Mouse (Mus musculus): ENCODE data around the gene Mei4.

Mei4 gene

DNA sequence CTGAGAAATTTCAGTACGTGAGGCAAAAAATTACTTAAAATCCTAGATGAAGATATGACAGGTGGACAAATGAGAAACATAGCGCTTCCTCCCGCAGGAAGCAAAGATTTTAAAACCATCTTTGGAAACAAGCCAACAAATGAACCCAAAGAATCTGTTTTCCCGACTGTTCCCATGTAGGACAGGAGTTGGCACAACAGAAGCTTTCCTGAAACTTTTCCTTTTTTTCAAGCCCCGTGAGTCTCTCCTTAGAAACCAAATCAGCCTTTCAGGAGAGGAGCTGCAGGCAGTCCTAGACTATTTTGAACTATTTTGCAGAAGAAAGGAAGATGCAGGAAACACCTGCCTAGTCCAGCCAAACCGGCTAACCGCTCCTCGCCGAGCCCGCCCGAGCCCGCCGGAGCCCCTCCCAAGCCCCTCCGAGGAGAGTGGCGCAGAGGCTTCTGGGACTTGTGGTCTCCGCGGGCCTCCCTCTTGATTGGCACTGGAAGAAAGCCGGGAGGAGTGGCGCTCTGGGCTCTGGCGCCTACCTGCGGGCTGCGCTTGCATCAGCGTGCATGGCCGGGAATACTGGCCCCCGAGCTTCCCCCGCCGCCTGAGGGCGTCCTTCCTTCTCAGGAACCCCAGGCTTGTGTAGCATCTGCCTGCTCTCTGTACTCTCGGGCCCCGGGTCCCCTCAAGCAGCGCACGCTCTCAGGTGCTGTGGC is at the start of gene Mei4:
Mei4 (plus strand) TSS at position 490 of the 707 bp plus-strand sequence.
- DNase-seq (ENCODE audit: inconsistent ontology term), result peak; percentile 87

DNA sequence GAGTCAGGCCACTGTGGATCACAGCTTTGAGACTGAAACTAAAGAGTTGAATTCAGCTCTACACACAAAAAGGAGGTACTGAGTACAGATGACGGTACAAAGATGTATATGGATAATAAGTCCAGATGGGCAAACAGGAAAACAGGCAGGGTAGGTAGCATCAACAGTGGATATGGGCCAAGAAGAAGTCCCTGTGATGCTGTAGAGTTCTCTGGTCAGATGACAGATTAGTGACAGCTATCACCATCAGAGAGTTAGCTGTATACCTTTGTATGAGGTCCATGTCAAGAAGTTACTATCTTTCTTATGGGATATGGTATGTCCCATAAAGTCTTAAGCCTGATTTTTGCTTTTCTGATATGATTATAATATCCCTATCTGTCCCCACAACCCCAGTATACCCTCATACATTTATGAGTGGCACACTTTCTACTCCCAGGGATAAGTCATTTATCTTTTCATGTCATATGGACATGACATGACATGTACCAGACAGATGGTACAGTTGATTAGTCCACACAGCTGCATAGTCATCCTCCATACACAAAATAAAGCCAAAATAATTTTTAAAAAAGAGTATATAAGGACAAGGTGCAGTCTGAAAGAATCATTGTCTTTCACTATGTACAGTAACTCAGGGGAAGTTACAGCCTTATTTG is 43.6 kb upstream of the Mei4 start:
- no peak for DNase-seq (ENCODE audit: inconsistent ontology term)

DNA sequence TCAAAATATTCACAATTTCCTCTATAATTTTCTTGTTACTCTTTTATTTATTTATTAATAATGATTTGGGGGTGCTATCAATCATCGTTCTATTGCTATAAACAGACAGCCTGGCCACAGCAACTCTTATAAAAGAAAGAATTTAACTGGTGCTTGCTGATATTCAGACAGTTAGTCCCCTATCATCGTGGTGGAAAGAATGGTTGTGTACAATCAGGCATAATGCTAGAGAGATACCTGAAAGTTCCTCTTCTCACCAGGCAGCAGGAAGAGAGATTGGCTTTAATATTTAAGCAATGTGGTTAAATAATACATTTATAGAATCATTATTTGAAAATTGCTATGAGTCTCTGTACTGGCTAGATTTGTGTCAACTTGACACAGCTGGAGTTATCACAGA is 35.9 kb upstream of the Mei4 start:
- DNase-seq (ENCODE audit: inconsistent ontology term), result no peak

DNA sequence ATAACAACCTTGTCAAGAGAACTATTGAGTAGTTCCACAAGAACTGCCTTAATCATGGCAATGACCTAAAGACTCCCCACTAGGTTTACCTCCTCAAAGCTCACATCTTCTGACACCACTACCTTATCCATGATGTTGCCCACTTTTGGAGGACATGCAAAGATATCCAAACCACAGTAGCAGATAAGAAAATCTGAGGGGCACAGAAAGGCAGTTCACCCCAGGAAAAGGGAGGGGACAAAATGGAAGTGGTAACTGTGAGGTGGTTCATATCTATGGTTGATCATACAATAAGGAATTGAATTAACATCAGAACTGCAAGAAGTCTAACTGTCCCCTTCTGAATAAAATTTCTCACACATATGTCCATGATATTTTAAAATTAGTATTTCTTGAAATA is 29.4 kb upstream of the Mei4 start:
- DNase-seq (ENCODE audit: inconsistent ontology term), result no peak

DNA sequence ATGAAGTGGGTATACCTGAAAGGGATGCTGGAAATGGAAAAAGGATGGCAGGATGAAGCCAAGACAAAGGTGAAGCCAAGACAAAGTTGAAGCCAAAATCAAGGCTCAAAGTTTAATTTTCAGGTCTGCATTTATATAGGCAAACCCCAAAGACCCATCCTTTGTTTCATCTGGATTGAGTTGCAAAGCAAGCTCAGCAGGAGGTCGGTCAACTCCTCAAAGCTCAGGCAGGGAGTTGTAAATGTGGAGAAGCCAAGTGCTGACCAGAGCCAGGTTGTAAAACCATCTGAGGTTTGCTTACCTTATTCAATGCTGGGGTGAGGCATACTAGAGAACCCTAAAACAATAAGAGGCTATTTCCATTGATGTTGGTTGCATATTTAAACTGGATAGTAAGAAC is 4.6 kb upstream of the Mei4 start:
- no peak for DNase-seq (ENCODE audit: inconsistent ontology term)

DNA sequence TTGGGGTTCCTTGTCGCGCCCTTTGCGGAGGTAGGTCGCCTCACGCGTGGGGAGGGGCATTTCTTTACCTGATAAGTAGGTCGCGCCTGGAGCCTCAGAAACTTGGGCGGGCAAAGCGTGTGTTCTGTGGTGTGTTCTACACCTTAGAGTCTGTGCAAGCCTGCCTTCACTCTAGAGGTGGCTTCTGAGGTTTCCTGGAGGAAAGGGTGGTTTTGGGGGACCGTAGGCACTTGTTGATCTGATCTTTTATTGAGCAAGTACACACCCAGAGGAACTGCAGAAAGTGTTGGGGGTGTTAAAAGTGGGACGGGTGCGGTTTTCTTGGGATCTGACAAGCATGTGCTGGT is 391 bp downstream of the Mei4 start:
- DNase-seq (ENCODE audit: inconsistent ontology term), result no peak

DNA sequence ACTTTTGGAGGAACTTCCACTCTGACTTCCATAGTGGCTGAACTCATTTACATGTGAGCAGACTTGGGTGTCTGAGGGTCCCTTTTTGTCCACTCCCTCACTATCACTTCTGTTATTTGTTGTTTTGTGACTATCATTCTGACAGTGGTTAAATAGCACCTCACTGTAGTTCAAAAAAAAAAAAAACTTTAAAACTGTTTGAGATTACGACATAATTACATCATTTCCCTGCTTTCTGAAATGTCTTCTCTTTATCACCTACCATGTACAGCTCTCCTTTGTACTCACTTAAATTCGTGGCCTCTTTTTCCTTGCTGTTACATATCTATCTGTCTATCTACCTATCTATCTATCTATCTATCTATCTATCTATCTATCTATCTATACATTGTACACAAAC is 2.6 kb downstream of the Mei4 start:
- DNase-seq (ENCODE audit: inconsistent ontology term), result no peak

DNA sequence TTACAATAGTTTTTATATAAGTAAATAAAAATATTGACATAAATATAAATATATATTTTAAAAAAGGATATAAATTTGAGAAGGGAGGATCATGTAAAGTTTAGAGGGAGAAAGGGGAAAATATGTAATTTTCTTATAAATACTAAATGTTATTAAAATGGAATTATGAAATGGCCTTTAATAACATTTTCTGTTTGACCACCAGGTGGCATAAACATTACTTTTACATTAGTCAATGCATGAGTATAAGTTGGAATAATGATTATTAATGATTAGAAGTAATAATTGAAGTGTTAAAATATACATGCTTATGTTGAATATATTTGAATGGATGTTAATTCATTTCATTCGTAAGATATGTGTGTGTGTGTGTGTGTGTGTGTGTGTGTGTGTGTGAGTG is 58.0 kb downstream of the Mei4 start:
- no peak for DNase-seq (ENCODE audit: inconsistent ontology term)

DNA sequence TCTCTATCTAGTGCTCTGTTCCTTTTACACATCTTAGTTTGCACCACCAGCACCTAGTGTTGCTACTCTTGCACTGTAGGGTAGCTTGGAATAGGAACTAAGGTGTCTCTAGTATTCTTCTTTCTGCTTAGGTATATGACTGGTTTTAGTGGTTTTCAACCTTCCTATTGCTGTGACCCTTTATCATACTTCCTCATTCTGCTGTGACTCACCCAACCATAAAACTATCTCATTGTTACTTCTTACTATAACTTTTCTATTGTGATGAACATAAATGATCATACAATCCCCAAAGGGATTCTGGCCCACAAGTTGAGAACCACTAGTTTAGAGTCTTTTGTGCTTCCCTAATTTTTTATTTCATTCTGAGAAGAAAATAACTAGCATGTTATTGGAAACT is 61.3 kb downstream of the Mei4 start:
- DNase-seq (ENCODE audit: inconsistent ontology term), result no peak

DNA sequence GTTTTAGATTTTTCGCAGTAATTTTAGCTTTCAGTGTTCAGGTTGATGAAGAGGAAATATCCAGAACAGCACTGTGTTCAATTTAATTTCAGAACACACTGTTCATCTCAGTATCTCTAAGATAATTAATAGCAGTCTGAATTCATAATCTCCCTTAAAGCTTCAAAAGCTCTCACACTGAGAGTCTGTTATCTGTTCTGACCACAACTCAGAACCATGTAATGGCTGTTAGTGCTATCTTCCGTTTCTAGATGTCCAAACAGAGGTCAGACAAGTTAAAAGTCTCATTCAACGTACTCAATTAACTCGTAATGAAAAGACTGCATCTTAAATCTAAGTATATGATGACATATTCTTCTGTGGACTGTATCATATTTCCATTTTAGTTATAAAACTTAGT is 77.1 kb downstream of the Mei4 start:
- DNase-seq (ENCODE audit: inconsistent ontology term), result no peak

DNA sequence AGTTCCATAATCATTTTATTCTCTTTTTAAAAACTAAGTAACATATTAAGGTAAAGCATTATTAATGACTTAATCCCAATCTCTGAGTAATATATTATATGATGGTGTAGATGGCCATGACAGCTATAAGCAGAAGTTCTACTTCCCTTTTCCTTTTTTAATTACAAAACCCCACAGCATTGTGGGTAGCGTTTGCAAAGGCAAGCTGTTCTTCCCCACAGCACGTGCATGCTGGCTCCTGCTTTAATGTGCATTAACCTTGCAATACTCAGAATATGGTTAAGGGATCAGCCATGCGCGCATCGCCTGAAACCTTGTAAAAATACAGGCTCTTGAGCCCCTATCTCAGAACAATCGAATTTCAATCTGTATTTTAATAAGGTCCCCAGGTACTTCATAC is 82.2 kb downstream of the Mei4 start:
- DNase-seq (ENCODE audit: inconsistent ontology term), result no peak

DNA sequence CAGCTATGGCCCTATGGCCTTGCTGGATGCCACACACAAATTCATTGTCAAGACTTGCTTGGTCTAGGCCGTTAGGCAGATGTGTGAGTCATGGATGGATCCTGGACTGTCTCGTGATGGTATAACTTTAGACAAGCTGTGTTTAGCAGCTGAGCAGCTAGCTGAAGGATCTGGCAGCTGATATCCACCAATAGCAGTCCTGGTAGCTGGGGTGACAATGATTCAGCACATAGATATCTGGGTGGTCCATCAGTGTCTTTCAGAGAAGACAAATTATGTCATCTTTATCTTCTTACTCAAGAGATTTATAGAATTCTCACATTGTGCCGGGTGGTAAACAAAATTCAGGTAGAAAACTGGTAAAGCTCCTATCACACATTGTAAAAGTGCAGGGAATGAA is 93.4 kb downstream of the Mei4 start:
- DNase-seq (ENCODE audit: inconsistent ontology term), result peak; percentile 47

DNA sequence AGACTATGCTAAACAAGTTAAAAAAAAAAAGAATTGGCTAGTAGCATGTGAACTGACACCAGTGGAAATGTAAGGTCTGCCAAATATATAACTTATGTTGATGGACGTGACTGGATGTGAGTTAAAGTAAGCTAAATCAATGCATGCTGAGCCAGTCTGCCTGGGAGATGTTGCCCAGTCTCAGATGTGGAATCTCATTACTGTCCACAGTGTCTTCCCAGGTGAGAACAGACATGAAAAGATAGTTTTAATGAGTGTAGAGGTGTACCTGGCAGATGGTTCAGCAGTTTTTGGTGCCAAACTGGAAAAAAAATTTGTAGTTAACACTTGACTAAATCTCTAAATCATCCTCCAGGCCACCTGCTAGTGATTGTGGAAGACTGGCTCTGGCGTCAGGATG is 94.4 kb downstream of the Mei4 start:
- DNase-seq (ENCODE audit: inconsistent ontology term), result no peak

DNA sequence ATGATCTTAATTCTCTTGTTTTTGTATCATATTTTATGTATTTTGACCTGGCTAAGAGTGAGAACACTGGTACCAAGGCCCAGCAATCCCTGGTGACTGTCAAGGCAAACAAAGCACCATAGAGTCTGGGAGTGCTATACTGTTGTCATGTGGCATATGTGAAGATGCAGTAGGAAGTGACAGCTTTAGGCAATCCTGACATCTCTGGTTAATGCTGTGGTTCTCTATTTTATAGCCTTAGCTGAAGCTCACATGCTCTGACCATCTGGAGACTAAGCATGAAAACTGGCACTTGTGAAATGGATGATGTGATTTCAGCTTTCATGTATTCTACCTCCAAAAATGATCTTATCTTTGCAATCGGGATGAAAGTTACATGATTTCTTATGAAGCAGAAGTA is 103.3 kb downstream of the Mei4 start:
- no peak for DNase-seq (ENCODE audit: inconsistent ontology term)

DNA sequence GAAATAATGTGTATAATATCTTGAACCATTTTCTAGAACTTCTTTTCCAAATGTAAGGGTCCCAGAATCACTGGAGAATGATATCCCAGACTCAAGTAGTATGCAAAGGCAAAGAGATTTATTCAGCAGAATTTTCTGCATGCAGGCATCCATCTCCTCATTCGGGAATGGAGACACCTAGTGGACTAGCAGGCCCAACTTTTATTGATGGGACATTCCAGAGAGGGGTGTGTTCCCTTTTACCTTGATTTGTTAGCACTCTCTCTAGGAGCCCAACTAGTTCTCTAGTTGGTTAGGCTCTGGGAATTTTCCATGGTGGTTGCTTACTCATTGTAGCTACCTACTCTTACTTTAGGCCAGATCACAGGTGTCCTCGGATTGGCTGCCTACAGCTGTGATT is 105.5 kb downstream of the Mei4 start:
- no peak for DNase-seq (ENCODE audit: inconsistent ontology term)

DNA sequence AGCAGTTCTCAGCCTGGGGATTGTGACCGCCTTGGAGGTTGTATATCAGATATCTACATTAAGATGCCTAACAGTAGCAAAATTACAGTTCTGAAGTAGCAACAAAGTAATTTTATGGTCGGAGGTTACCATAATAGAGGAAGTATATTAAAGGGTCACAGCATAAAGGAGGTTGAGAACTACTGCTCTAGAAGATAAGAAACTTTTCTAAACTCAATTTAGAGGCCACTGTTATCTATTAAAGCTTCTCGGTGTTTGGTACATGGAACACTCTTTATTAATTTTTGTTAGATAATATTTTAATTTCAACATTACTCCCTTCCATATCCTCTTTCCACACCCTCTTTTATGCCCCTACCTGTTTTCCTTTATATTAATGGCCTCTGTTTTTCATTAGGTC is 119.0 kb downstream of the Mei4 start:
- DNase-seq (ENCODE audit: inconsistent ontology term), result no peak

DNA sequence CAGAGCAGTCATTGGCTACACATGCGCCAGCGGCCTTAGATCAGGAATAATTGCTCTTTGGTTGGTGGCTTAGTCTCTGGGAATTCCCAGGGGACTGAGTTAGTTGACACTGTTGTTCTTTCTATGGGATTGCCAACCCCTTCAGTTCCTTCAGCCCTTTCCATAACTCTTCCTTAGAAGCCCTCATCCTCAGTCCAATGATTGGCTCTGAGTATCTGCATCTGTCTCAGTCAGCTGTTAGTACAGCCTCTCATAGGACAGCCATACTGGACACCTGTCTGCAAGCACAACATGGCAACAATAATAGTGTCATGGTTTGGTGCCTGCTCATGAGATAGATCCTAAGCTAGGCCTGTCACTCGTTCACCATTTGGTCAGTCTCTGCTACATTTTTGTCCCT is 149.5 kb downstream of the Mei4 start:
- DNase-seq (ENCODE audit: inconsistent ontology term), result no peak

DNA sequence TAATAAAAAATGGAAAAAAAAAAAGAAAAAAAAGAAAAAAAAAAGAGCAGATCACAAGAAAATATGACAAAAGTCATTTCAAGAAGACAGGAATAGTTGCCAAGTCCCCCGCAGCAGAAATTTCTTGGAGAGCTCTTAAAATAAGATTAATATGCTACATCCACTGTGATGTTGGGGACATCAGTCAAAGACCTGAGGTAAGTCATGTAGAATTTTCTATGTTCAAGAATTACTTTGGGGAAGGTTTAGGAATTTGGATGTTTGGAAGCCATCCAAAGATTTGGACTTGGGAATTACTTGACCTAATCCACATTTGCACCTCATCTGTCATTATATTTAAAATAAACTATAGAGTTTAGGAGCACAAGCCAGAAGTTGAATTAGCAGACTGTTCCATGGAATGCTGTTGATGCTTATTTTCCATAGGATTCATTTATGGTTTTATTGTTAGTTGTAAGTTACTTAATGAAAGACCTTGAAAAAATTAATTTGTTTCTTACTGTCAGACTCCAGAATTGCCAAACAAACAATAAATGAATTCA is 179.1 kb downstream of the Mei4 start:
- no peak for DNase-seq (ENCODE audit: inconsistent ontology term)

DNA sequence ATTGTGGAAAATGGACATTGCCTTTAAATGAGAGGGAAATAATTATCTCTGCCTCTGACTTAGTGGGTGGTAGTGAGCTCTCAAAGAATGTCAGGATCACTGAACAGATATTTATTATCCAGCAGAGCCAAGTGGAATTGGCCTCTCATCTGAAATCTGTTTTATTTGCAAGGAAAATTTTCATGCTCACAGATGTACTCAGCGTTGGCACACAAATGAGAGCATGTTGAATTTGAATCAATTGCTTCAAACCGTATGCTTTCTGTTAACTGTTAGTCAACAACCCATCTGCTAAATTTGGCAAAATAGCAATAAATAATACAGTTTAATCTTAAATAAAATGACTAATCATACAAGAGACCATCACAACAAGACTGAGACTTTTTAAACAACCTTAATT is 181.0 kb downstream of the Mei4 start:
- no peak for DNase-seq (ENCODE audit: inconsistent ontology term)

DNA sequence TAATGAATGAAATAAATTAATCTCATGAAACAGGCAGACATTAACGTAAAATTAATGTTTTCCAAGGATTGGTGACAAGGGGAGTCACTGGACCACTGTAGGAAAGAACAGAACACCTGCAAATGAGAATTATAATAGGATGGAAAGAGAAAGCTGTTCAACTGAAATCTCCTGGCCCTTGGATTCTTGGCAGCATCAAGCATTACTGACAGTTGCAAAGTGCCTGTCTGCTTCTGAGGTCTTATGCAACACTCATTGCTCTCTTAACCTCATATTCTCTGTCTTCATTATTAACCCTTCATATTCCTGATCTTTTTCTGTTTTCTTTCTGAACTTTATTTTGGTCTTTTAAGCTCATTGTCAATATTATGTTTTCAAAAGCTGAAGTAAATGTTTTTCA is 210.4 kb downstream of the Mei4 start:
- DNase-seq (ENCODE audit: inconsistent ontology term), result peak; percentile 36

DNA sequence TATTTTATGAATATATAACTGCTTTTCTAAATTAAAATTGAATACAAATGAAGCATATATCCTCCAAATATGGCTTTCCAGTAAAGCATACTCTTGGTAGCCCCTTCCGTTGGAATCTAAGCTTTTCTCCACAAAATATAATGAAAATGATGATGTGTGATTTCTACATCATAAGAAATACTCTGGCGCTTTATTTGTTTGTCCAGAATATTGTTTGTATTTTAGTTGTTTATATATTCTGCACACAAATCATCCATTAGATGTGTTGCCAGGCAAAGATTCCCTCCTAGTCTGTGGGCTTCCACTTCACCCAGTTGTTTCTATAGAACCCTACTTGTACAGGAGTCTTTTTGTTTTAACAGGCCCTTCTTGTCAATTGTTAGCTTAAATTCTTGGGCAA is 211.8 kb downstream of the Mei4 start:
- DNase-seq (ENCODE audit: inconsistent ontology term), result no peak

DNA sequence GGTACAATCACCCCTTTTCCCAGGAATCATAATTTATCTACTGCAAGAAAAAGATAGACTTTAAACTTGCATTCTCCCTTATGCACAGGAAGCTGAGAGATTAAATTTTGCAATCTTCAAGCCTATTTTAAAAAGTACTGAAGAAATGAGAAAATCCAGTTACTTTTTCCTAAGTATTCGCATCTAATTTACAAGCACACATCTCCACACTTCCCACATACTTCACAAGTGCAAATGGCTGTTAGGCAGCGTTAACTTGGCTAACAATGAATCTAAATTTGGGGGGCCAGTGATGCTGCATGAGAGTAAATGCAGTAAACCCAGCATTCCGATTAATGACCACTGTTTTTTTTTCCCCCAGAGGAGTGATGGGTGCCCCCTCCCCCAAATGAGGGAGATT is 232.9 kb downstream of the Mei4 start:
- no peak for DNase-seq (ENCODE audit: inconsistent ontology term)

DNA sequence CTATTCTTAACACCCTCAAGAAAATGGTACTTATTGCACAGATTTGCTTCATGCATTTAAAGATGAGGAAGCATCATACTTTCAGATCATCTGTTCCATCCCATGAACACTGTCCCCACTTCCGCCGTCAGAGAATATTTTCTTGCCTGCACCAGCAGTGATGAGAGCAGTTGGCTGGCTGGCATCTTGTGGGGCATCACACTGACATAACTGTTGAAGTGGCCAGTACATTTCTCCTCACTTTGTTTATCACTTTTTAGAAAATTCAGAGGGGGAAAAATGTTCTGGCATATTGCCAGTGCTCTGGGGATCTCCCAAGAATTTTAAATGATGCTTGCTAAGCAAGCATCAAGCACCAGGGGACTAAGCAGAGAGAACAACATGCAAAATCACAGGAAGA is 251.4 kb downstream of the Mei4 start:
- peak; percentile 20 for DNase-seq (ENCODE audit: inconsistent ontology term)

DNA sequence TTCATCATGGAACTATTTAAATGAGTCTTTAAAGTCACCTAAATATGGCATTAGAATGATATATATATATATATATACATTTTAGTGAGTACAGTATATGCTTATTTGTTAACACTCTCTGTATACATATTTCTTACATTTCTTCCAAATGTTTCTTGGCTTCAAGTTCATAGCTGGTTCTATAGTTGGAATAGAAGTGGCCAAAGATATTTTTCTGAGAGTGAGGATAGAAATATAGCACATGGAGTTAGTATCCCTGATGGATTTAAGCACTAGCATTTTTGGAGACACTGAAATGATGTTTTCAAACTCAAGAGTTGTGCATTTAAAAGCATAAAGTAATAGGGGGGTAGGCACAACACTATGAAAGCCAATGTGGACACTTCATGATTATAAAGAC is 272.6 kb downstream of the Mei4 start:
- DNase-seq (ENCODE audit: inconsistent ontology term), result no peak
